Mouse (Mus musculus) cerebellum, adult 2 months (tissue): Measurements from ENCODE around the gene Cfap61. TPM values are rescaled to one million over a fixed set of nuclear protein-coding genes. Genes with fewer than 3 reads are reported as not detected.

Source experiments
- DNase-seq, 2 experiments: peaks; one replicate each; pipeline ENCODE4 v3.0.0; 2021
- H3K27ac ChIP-seq: fragments of 200-500 bp; 2 replicates; pipeline ENCODE4 v1.5.1; 2012; ENCODE audit warnings: low read length, control low read depth, inconsistent platforms; ENCODE audit not compliant: insufficient read depth
- H3K27me3 ChIP-seq: fragments of 200-500 bp; 2 replicates; pipeline ENCODE4 v1.6.1; 2012; ENCODE audit warnings: inconsistent platforms, mild to moderate bottlenecking, low read length, moderate library complexity; ENCODE audit not compliant: control insufficient read depth, insufficient read depth
- H3K4me1 ChIP-seq: fragments of 200-500 bp; 2 replicates; pipeline ENCODE4 v1.6.1; 2011; ENCODE audit warnings: low read length; ENCODE audit not compliant: control insufficient read depth, insufficient read depth
- H3K4me3 ChIP-seq: fragments of 200-500 bp; replicated peaks from 2 replicates; pipeline ENCODE3; 2011; ENCODE audit warnings: mild to moderate bottlenecking, low read depth, low read length, control low read depth; ENCODE audit not compliant: insufficient read depth
- CTCF ChIP-seq: fragments of 200-500 bp; IDR thresholded peaks from 2 replicates; pipeline ENCODE4 v1.5.1; 2011; ENCODE audit warnings: low read depth, mild to moderate bottlenecking, control low read depth, low read length, moderate library complexity, borderline replicate concordance; ENCODE audit not compliant: insufficient read depth
- POLR2A ChIP-seq: fragments of 200-500 bp; IDR thresholded peaks from 2 replicates; pipeline ENCODE4 v1.6.1; 2011; ENCODE audit warnings: low read length, control low read depth, borderline replicate concordance; ENCODE audit not compliant: insufficient read depth
- WGBS: fragments of 180-500 bp; shearing (Covaris S2); methylation state at CpG from one replicate; pipeline ENCODE4 v1.1.7; 2018; 5-methylcytosine and 5-hydroxymethylcytosine counted together
- polyA plus RNA-seq: library from polyadenylated mRNA; depleted of rRNA; stranded (reverse); fragments of >200 nt; gene quantifications from 2 replicates; pipeline ENCODE4 v1.2.3, GENCODE M21; 2012

Cfap61 gene
- polyA plus RNA-seq, 1 experiment = 1.0 TPM

- WGBS = 41% methylated on average over 19 of the region's 19 CpGs
- H3K4me3 ChIP-seq = no peak overlapping the region
- TF ChIP-seq POLR2A = no peak
- no peak for TF ChIP-seq CTCF
- peaks cover 12% of the 10 kb centered on the region; the same call in 1 of the 2 replicates for H3K27me3 ChIP-seq
- peak in 1 of 2 experiments; percentile 16 for DNase-seq
- peaks cover 4% of the 10 kb centered on the region; the same call in 1 of the 2 replicates for H3K4me1 ChIP-seq
- H3K27ac ChIP-seq = no peak overlapping the region
Observed at GRCm38 (mm10) chr2:146218881-146219535, 284.4 kb downstream of the Cfap61 start.

- H3K4me1 ChIP-seq = peaks cover 4% of the 10 kb centered on the region; the same call in 1 of the 2 replicates
- H3K27me3 ChIP-seq = peaks cover 12% of the 10 kb centered on the region; the same call in 1 of the 2 replicates
- H3K4me3 ChIP-seq = no peak overlapping the region
- TF ChIP-seq CTCF (no peak), POLR2A (no peak)
- H3K27ac ChIP-seq = no peak overlapping the region
- no peak for DNase-seq
- WGBS = 52% methylated on average over 11 of the region's 11 CpGs
Observed at GRCm38 (mm10) chr2:146219791-146220190, 285.2 kb downstream of the Cfap61 start.

DNA sequence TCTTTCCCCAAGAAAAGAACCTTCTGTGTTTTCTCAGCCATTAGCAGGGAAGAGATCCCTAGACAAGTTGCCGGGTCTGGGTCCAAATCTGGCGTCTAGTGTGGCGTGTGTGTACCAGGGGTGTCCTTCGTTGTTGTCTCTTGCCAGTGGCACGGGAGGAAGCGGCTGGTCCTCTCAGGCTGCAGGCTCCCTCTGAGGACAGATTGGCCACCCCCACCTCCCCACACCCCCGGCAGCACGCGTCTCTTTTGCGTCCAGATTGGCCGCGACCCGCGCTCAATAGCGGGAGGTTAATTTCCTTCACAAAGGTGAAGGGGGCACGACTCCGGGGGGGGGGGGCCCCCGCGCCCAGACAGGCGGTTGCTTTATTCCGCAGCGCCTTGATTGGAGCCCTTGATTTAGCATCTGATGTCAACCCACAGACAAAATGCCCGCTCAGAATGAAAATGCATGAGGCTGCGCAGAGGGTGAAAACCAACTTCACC is 286.0 kb downstream of the Cfap61 start:
- DNase-seq = peak in 1 of 2 experiments; percentile 23
- H3K4me3 ChIP-seq = peak overlapping the region; percentile 33
- 5% methylated on average over 24 of the region's 24 CpGs for WGBS
- H3K27me3 ChIP-seq = peaks cover 12% of the 10 kb centered on the region; the same call in 1 of the 2 replicates
- TF ChIP-seq CTCF (no peak), POLR2A (no peak)
- H3K4me1 ChIP-seq = peaks cover 4% of the 10 kb centered on the region; the same call in 1 of the 2 replicates
- H3K27ac ChIP-seq = no peak overlapping the region

- Histone ChIP-seq H3K27me3 (peaks cover 12% of the 10 kb centered on the region; the same call in 1 of the 2 replicates), H3K4me1 (peaks cover 4% of the 10 kb centered on the region; the same call in 1 of the 2 replicates), H3K27ac (no peak within 1 kb of the TSS), H3K4me3 (peak within 1 kb of the TSS; percentile 52)
- peak; percentile 38 to 59 for DNase-seq
- TF ChIP-seq POLR2A (no peak), CTCF (0 out of 2 replicates have a peak, but pooled peaks have one; percentile 5)
- WGBS = under 1% methylated on average over 72 of the region's 86 CpGs
Observed at GRCm38 (mm10) chr2:146221076-146221928, 286.7 kb downstream of the Cfap61 start, which contains the start of gene Insm1. TSS of gene Insm1 (plus strand) at chr2:146221921.

DNA sequence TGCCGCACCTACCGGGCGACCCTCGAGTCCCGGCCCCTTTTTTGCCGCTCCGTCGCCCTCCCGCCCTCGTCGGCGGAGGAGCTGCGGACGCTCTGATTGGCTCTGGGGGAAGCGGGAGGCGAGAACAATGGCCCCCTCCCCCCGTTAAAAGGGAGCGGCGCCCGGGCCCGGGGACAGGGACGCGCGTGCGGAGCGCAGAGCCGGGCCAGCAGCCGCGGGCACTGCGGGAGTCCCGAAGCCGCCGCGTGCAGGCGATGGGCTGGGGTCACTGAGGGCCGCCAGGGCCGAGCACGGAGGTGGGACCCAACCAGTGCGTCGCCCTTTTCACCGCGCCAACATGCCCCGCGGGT is 287.3 kb downstream of the Cfap61 start:
- DNase-seq = peak in 1 of 2 experiments; percentile 24
- Histone ChIP-seq H3K27me3 (peaks cover 12% of the 10 kb centered on the region; the same call in 1 of the 2 replicates), H3K4me1 (peaks cover 4% of the 10 kb centered on the region; the same call in 1 of the 2 replicates), H3K27ac (no peak overlapping the region), H3K4me3 (peak overlapping the region; percentile 19)
- TF ChIP-seq POLR2A (no peak), CTCF (no peak)
- WGBS = under 1% methylated on average over 42 of the region's 44 CpGs

DNA sequence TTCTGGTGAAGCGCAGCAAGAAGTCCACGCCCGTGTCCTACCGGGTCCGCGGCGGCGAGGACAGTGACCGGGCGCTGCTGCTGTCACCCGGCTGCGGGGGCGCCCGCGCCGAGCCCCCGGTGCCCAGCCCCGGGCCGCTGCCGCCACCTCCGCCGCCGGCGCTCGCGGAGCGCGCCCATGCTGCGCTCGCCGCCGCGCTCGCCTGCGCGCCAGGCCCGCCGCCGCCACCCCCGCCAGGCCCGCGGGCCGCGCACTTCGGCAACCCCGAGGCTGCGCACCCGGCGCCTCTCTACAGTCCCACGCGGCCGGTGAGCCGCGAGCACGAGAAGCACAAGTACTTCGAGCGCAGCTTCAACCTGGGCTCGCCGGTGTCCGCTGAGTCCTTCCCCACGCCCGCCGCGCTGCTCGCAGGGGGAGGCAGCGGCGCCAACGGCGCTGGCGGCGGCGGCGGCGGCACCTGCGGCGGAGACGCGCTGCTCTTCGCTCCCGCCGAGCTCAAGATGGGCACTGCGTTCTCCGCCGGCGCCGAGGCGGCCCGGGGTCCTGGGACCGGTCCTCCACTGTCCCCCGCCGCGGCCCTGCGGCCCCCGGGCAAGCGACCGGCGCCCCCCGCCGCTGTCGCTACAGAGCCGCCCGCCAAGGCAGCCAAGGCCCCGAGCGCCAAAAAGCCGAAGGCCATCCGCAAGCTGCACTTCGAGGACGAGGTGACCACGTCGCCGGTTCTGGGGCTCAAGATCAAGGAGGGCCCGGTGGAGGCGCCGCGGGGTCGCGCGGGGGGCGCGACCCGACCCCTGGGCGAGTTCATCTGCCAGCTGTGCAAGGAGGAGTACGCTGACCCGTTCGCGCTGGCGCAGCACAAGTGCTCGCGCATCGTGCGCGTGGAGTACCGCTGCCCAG is 287.9 kb downstream of the Cfap61 start:
- Histone ChIP-seq H3K4me3 (peak overlapping the region; percentile 52), H3K27ac (no peak overlapping the region), H3K27me3 (peaks cover 12% of the 10 kb centered on the region; the same call in 1 of the 2 replicates), H3K4me1 (peaks cover 4% of the 10 kb centered on the region; the same call in 1 of the 2 replicates)
- DNase-seq = peak in 1 of 2 experiments; percentile 21
- 1% methylated on average over 121 of the region's 133 CpGs for WGBS
- TF ChIP-seq POLR2A (no peak), CTCF (no peak)
